Mouse (Mus musculus) R1 (cell line): ENCODE data around the gene Fyco1.
A peak's percentile ranks its signal among the peaks of the same experiment; 100 is the strongest.

Source experiments
- DNase-seq: peaks from one replicate; pipeline ENCODE4 v3.0.0-alpha.2; 2018; ENCODE audit warnings: low read depth, low spot score

The Fyco1 gene

DNA sequence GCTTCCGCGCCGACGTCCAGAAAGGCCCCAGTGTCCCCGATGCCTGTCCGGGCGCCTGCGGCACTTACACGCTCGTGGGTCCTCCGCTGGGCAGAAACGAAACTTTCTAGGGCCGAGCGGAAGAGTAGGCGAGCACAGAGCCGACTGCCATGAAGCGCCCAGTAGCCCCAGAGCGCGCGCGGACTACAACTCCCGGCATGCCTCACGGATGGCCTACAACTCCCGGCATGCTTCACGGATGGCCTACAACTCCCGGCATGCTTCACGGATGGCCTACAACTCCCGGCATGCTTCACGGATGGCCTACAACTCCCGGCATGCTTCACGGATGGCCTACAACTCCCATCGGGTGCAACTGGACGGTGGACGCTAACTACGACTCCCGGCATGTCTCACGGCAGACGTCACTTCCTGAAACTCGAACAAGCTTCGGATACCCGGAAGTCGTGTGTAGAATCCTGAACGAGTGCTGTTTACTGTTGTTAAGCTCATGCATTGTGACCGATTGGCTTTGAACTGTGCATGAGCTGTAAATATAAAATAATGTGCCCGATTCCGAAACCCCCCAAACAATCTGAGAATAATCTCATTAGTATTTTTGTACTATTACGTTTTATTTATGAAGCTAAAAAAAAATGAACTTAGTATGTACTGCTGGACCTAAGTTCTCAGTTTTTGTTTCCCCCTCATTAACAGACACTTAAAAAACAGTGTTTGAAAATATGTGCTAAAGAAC is at the start of gene Fyco1:
Fyco1 (minus strand) TSS at position 187 of the 736 bp plus-strand sequence.
- DNase-seq = peak; percentile 98

DNA sequence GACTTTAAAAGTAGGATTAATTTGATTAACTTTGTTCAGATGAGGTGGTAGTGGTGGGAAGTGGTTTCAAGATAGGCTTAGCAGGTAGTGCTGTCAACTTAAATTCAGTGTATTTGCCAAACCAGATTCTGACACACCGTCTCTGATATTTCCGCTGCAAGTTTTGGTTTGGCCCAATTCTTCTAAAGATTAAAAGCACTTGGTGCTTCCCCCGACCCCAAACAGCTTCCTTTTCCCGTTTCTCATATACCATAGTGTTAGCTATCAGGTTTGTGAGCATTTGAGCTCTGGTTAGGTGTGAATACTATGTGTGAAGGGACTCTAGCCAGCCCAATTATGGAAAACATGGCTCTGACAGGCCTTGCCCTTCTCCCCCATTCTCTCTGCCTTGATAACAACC is 20.4 kb upstream of the Fyco1 start:
- DNase-seq = no peak

DNA sequence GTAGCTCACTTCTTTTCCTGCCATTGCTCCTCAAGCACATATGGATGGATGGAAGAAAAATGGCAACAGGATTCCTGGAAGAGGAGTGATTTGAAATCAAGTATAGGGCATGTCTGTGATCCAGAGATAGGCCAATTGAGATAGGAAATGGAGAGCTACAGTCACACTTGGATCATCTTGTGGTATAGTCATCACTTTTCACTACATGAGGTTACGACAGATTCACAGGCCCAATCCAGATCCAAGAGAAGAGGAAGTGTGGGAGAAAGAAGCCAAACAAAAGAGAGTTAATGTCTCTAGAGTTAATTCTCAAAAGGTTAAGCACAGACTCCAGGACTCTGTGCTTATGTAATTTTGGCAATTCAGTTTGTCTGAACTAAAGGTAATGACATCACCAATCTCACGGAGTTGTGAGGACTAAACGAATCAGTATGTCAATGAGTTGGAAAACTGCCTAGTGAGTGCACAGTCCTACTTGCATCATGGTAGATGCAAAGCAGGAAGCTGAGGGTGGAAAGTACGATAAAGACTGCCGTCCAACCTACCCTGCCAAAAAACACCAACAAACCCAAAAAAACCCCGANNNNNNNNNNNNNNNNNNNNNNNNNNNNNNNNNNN is 17.6 kb upstream of the Fyco1 start:
- no peak for DNase-seq

DNA sequence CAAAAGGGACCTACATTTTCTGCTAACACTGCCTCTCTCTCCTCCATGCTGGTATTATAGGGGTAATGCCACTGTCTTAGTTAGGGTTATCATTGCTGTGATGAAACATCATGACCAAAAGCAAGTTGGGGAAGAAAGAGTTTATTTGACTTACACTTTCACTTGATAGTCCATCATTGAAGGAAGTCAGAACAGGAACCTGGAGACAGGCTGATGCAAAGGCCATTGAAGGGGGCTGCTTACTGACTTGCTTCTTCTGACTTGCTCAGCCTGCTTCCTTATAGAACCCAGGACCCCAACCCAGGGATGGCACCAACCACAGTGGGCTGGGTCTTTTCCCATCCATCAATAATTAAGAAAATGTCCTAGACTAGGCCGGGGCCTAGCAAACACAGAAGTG is 11.9 kb upstream of the Fyco1 start:
- DNase-seq = no peak

DNA sequence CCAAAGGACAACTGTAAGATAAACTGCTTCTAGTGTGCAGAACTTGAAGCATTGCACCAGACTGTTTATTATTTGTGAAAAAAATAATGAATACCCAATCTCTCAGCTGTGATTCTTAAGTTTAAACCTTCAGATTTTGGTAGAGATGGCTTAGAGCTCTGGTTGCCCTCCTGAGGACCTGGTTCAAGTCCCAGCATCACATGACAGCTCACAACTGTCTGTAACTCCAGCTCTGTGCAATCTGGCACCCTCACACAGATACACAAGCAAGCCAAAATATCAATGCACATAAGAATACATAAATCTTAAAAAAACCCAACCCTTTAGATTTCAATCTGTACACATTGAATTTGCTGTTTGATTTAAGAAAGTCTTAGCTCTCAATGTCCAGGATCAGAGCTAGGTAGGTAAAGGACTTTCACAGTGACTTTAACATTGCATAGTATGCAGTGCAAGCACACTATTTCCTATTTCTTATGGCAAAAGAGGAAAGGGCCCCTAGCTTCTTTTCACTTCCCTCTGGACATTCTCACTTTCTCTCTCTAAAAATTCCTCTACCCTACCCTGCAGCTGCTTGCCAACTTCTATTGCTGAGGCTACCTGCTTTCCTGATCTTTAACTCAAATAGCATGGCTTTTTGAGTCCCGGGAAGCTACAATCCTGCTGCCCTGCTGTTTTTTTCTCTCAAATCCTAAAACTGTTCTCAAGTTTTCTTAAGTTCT is 11.4 kb upstream of the Fyco1 start:
- no peak for DNase-seq

DNA sequence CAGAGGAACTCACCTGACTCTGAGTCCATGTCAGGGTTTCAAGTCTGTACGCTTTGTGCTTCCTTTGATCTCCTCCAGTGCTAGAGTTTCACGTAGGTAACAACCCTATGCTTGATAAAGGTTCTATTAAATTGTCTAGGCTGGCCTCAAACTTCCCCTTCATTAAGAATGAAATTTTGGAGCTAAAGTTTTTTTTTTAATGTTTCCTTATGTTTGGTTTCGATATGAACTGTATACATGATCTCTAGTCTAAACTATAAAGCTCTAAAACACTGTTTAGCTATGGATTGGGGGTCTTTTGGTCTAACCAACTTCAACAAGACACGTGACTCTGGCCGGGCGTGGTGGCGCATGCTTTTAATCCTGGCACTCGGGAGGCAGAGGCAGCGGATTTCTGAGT is 10.2 kb upstream of the Fyco1 start, which contains the start of gene Xcr1:
Xcr1 (minus strand) TSS at position 101 of the 400 bp plus-strand sequence.
- no peak for DNase-seq

DNA sequence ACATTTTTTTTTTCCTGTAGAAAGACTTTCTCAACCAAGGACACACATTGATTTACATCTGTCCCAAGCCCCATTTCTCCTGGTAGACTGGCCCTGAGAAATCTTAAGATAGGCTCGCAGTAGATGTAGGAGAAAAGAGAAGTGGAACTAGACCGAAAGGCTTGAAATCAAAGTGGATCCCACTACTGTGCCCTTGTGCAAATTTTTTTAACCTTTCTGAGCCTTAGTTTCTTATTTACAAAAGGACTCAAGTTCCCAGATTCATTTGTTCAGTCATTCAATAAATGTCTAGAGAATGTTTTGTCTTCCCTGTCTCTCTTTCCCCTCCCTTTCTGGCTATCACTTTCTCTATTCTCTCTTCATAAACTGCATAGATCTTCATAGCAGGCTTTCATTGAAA is 5.1 kb upstream of the Fyco1 start:
- no peak for DNase-seq

DNA sequence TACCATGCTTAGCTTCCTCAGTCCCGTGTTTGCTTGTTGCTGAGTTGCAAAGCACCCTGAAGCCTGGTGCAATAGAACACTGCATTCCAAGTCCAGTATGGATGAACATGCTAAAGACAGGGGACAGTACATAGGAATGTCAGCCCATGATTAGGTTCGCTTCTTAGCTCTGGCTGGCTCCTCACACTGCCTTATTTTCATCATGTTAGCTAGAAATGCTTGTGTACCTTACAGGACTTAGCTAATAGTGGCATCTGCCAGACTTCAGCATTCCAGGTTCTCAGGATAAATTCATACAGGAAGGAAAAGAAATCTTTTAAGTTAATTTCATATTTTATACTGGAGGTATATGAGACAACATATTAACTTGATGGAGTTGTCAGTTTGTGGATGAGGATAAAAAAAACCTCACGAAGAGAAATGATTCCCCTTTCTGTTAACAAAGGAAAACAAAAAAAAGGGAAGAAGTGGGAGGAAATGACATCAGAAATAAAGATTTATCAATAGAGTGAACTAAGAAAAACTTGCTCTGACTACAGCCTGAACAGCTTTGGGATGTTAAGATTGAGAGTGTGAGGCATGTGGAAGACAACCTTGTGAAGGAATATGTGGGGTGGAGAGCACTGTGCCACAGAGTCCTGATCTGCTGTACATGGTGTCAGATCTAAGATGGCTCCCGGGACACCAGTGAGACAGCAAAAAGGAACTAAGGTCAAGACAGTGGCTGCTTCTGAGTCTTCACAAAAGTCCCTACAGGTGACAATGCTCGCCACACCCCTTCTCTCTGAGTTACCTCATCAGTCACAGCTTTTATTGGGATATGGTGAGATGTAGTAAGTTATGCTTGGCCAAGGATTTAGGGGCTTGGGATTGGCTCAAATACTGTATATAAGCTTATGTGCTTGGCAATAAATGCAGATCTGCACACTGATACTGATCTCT is 1.0 kb upstream of the Fyco1 start:
- DNase-seq = peak; percentile 8

DNA sequence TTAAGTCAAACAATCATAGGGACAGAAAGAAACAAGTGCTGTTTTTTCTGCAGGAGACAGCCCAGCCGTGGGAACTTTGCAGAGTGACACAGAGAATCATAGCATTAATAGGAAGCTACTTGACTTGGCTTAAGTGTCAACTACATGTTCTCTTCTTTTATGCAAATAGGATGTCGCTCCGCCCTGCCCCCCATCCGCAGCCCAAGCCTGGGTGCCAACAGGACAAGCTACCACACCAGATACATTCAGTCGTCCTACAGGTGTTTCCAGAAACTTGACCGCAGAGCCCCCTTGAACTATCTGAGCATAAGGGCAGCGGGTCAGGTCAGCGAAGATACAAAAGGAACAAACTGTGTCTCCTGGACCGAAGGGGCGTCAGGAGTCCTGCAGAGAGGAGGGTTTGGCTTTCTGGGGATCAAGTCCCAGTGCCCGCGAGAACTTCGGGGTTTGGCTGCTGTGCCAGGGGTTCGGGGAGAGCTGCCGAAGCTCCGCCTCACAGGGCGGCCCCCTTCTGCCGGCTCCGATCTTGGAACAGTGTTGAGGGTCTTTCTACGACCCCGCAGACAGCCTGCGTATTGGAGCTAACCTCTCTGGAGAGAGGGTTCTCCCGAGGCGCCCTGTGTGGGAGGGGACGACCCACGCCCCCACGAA is 512 bp downstream of the Fyco1 start:
- DNase-seq = peak; percentile 76

DNA sequence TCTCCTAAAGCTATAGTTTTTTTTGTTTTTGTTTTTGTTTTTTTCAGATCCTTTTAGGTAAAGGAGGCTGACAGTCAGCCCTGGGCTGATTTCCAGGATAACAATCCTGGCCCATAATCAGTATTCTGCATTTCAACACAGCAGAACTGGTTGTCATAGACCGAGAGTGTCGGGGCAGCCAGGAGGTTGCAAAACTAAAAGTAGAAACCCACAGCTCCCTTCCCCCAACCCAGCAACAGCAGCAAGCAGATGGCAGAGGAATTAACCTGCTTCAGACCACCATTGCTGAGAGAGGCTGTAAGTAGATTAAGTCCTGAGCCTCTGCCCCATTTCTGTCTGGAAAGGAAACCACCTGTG is 1.0 kb downstream of the Fyco1 start:
- DNase-seq = no peak

DNA sequence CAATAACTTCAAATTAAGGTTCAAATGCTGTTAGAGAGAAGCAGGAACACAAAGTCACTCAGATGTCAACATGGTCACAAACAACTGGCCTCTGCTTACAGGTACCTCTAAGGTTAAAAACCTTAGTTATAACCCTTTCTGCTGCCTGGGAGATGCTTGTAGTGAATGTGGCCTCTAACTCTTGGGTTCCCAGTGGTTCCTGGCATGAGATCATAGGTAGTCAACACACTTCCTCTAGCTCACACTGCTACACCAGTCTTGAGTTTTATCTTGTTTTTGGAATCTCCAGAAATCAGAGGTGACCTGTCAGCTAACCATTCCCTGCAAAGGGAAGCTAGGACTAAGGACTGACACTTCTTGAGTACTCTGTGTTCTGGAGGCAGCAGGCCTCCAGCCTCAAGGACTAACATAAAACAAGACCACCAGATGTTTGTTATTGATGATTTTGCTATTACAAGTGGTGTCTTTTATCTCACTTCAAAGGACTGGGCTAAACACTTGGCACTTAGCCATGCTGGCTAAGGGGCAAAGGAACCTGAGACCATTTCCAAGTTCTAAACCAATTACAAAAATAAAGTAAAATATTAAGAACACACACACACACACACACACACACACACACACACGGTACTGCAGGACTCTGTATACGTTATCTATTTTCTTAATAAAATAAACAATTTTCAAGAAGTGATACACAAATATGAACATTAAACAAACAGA is 1.6 kb downstream of the Fyco1 start:
- no peak for DNase-seq

DNA sequence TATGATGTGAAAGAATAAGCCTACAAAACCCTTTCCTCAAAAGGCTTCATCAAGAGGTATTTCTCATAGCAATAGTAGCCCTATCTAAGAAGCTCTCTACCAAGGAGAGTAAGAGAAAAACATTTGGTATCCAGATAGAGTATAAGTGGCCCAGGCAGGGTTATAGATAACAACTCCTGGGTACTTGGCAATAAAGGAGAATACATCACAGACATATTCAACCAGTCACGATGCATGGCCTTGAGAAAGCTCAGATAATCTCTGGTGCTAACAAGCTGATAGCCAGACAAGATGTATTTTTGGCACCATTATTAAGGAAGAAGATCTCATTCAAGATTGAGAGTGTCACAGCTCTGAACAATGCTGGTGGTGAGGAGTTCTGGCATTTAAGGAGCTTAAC is 5.2 kb downstream of the Fyco1 start:
- no peak for DNase-seq

DNA sequence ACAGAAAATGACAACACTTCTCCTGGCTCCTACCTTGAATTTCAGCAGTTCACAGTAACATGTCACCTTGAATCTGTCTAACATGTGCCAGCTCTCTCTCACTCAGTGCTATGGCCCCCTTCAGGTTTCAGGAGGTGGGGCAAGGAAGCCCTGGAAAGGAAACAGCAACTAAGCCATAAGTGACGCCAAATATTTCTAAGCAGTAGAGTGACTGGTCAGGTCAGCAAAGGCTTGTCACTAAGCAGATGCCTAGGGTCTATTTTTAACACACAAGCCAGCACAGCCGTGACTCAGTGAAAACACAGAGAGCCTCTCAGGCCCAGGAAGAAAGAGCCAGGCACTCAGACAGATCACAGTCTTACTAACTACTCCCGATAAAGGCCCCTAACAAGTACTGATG is 6.6 kb downstream of the Fyco1 start:
- DNase-seq = peak; percentile 12

DNA sequence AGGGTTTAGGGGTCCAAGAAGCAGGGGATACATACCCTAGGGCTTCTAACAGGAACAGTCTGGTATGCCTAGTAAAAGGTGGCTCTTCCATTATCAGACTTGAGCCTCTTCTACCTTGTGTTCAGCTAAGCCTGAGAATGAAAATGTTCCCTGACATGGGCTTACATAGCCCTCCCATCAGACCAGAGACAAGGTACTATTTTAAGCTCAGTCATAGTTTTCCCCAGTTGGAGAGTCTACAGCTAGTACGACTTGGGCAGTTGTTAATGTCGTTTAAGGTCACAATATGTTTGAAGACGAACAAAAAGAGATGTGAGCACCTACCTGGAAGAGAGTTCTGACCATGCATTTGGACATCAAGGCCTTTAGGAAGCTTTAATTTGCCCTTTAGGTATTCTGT is 7.2 kb downstream of the Fyco1 start:
- no peak for DNase-seq

DNA sequence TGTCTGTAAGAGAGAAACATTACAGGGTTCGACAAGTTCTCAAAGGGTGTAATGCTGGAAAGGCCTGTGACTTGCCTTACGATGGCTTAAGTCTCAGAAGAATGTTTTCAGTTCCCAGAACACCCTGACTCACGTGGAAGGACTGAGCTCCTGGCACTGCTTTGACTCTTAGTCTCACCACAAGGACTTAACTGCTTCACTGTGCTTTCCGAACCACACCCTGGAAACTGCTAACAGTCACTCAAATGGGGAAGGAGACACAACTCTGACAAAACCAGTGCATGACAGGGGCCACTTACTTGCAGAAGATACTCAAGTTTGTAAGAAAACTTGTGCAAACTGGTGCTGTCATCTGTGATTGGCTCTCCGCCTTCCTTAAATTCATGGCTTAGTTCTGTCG is 11.5 kb downstream of the Fyco1 start:
- peak; percentile 29 for DNase-seq

DNA sequence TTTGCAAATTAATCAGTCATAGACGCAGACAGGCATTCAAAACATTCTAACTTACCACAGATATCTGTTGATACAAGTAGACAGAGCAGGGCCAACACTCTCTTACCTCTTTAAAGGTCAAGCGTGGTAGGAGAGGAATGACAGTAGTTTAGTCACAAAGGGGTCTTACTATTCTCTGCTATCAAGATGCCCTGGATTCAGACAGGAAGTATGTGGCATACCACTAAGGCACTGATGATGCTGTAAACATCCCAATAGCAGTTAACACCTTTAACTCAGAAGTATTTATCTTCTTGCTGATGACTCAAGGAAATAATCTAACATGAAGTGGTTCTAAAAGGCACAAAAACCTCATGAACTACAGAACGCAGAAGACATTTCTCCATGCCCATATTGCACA is 15.8 kb downstream of the Fyco1 start:
- DNase-seq = no peak

DNA sequence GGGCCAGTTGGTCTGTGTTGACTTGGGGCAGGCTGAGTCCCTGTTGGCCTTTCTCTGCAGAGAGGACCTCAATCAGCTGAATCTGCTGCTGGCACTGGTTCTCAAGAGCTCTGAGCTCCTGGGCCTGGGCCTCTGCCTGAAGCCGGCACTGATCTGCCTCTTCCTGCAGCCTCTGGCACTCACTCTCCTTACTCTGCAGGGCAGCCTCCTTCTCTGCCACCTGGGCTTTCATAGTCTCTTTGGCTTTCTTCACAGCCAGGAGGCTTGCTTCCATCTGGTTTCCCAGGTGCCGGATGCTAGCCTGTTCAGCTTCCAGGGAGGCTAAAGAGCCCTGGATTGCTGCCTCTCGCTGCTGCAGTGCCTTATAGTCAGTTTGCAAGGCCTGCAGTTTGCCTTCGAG is 22.8 kb downstream of the Fyco1 start:
- no peak for DNase-seq

DNA sequence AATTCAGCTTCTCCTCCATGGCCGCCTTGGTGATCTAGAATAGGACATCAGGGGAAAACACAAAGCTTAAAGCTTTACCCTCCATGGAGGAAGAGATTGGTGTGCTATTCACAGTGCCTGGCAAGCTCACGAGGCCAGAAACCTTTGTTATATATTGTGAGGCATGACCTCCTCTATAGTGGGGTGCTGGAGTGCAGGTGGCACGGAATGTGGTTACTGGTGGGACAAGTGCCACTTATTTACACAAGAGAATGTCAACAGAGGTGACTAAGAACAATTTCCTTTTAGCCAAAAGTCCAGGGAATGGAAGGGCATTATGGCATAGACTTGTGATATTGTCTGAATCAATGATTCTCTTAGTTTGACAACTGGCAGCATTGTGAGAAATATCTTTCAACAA is 25.1 kb downstream of the Fyco1 start:
- DNase-seq = no peak

DNA sequence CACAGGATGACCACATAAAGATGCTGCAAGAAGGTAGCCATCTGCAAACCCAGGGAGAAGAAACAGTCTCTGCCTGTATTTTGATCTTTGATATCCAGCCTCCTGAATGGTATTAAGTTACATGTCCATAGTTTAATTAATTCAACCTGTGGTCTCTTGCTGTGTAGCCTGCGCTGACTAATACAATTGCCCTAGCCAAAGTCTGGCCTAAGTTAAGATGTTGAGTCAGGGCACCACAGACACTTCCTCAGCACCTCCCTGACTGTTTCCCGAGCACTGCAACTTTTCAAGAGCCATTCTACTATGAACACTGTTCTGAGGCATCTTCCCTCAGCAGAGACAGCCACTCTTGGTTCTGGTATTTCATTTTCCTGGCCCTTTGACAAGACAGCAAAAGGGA is 33.1 kb downstream of the Fyco1 start:
- no peak for DNase-seq

DNA sequence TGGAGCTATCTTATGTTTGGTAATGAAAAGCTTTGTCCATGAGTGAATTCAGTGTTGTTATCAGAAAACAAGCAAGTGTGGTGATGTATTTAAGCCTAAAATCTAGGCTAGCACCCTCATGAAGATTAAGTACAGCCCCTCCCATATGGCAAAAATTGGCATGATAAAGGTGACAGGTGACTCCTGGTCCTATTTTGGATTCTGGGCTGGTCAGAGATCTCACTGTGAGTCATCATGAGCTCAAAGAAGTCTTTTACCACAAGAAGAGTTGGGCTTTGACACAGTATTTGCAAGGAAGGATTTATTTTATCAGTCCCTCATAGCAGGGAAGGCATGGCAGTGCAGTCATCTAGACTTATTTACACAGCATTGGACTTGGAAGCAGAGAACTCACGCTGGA is 35.7 kb downstream of the Fyco1 start:
- no peak for DNase-seq

DNA sequence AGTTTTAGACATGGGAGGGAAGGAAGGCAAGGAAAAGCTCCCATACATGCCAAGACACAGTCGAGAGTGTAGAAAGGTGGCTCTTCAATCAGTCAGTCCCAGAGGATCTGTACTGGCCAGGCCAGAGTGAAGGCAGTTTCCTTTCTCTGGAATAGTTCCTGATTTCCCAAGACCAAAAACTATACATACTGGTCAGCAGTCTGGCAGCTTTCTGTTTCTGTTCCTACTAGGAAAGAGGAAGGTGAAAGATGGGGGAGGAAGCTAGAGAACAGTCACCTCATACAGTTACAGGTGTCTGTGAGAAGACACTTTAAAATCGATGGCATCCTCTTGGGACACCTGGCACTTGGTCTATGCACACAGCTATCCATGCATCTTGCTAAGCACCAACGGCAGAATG is 36.3 kb downstream of the Fyco1 start:
- DNase-seq = no peak
